Mouse (Mus musculus) forebrain, postnatal 0 days (tissue): ENCODE measurements around the gene Ppm1f. TPM values are rescaled to one million over a fixed set of nuclear protein-coding genes. Genes with fewer than 3 reads are reported as not detected.
"Not testable (repeated sequence)": the region's sequence is repeated elsewhere in the genome, so short reads cannot be mapped to it uniquely, and the experiment has no call there.

Experiments
- ATAC-seq: fragments of 200-750 bp; cut with Nextera tagmentation; 2 replicates; pipeline ENCODE4 v1.8.0; 2017; ENCODE audit warnings: mild to moderate bottlenecking, moderate library complexity
- DNase-seq: peaks from one replicate; pipeline ENCODE4 v3.0.0-alpha.2; 2015
- H3K27ac ChIP-seq: fragments of 300-500 bp; sonication (generic); 2 replicates; pipeline ENCODE4 v1.5.1; 2014; ENCODE audit warnings: low read depth, mild to moderate bottlenecking, antibody characterized with exemption, low read length, moderate library complexity, mixed read lengths
- H3K27me3 ChIP-seq: fragments of 300-500 bp; sonication (generic); 2 replicates; pipeline ENCODE4 v1.6.1; 2014; ENCODE audit warnings: mild to moderate bottlenecking, low read length, mixed read lengths; ENCODE audit not compliant: insufficient read depth
- H3K36me3 ChIP-seq: fragments of 300-500 bp; sonication (generic); 2 replicates; pipeline ENCODE4 v1.6.1; 2014; ENCODE audit warnings: mild to moderate bottlenecking, moderate library complexity; ENCODE audit not compliant: insufficient read depth
- H3K4me1 ChIP-seq: fragments of 300-500 bp; sonication (generic); 2 replicates; pipeline ENCODE4 v1.6.1; 2014; ENCODE audit warnings: antibody characterized with exemption; ENCODE audit not compliant: insufficient read depth
- H3K4me2 ChIP-seq: fragments of 300-500 bp; sonication (generic); 2 replicates; pipeline ENCODE4 v1.6.1; 2014; ENCODE audit warnings: low read depth, mild to moderate bottlenecking, moderate library complexity
- H3K4me3 ChIP-seq: fragments of 300-500 bp; sonication (generic); 2 replicates; pipeline ENCODE4 v1.5.1; 2014; ENCODE audit warnings: low read depth, low read length, mixed read lengths
- H3K9ac ChIP-seq: fragments of 300-500 bp; sonication (generic); 2 replicates; pipeline ENCODE4 v1.6.1; 2014; ENCODE audit warnings: mild to moderate bottlenecking
- H3K9me3 ChIP-seq: fragments of 300-500 bp; sonication (generic); 2 replicates; pipeline ENCODE4 v1.6.1; 2016; ENCODE audit warnings: low read length
- CTCF ChIP-seq: sonication (generic); IDR thresholded peaks from 2 replicates; pipeline ENCODE4 v1.5.1; 2016; ENCODE audit warnings: antibody characterized with exemption, control low read depth, low read depth
- WGBS: fragments of 180-500 bp; shearing (Covaris S2); extraction: QIAGEN DNeasy Blood & Tissue Kit; methylation state at CpG from one replicate; pipeline ENCODE4 v1.1.7; 2014; 5-methylcytosine and 5-hydroxymethylcytosine counted together
- polyA plus RNA-seq: library from polyadenylated mRNA; unstranded; fragments of >200 nt; fragmentation: Nextera tagmentation; extraction: Ambion mirVana; gene quantifications from 2 replicates; pipeline ENCODE4 v1.2.1, GENCODE M21; 2015
- total RNA-seq: library from RNA; depleted of rRNA; stranded (reverse); fragments of >200 nt; gene quantifications from 2 replicates; pipeline ENCODE4 v1.2.3, GENCODE M21; 2014

Gene Ppm1f
- total and polyA plus RNA-seq, 2 experiments from 2014 or later = 12.1 to 34.7 TPM

DNA sequence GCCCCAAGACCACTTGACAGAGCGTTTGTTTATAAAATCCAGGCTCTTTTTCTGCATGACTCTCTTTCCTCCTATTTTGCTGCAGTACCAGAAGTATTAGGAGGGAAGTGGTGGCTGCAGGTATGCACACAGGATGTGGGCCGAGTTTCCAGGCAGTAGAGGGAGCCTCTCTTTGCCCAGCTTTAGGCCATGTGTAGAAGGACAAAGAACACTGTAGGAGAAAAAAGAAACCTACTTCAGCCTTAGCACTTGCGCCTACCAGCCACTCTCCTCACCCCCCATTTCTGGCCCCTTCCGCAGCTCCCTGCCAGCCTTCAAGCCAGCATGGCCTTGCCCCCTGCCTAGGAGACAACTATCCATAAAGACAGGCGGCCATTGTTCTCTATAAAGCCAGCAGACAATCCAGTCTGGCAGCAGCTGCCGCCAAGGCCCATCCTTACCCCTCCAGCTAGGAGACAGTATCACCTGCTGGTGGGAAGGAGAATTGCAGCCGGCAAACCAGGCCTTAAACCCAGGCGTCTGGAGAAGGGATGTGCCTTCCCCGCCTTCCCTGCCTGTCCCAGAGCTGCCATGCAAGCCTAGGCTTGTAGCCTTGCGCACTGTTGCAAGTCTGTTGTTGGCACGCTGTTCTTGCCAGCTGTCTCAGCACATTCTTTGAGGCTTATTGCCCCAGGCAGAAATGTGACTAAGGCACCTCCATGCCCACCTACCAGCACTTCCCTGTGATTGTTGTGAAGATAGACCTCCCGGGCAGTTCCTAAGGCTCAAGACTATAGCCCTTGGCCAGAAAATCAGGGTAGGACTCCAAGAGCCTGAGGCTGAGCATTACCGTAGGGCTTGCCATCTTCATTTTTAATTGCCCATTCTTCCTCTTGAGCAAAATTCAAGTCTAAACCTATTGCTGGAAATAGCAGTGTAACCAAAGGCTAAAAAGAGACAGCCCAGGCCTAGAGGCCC, 15.7 kb downstream of the Ppm1f start:
- WGBS = 25% methylated on average over 13 of the region's 13 CpGs
- H3K9me3 ChIP-seq = no peaks in the 10 kb centered on the region
- no peak overlapping the region for H3K4me3 ChIP-seq
- peak; percentile 92 for TF ChIP-seq CTCF
- H3K27ac ChIP-seq = peak overlapping the region; percentile 74
- peak; percentile 84 for DNase-seq
- H3K27me3 ChIP-seq = no peaks in the 10 kb centered on the region
- no peaks in the 10 kb centered on the region for H3K4me1 ChIP-seq
- H3K9ac ChIP-seq = no peak overlapping the region
- no peak overlapping the region for H3K4me2 ChIP-seq
- peak; percentile 93 for ATAC-seq
- H3K36me3 ChIP-seq = peaks cover 76% of the 10 kb centered on the region

DNA sequence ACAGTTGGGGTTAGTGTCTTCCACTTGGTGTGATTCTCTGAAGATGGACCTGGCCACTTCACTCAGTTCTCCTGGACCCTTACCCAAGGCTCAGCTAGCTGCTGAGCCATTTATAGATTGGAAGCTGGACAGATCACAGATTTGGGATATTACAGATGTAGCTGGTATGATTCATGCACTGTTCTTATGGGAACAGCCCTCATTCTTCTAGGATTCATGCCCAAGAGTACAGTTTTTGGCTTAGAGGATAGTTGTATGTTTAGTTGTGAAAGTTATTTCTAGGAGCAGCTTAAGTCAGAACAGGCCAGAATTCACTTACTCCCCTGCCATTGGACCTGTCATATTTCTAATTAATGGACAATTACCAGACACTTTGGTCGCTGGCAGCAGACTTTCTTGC, 17.2 kb downstream of the Ppm1f start:
- Histone ChIP-seq H3K9ac (no peak overlapping the region), H3K4me1 (no peaks in the 10 kb centered on the region), H3K9me3 (no peaks in the 10 kb centered on the region), H3K4me2 (no peak overlapping the region), H3K27ac (no peak overlapping the region), H3K4me3 (no peak overlapping the region), H3K27me3 (no peaks in the 10 kb centered on the region), H3K36me3 (peaks cover 79% of the 10 kb centered on the region)
- ATAC-seq (no peak), DNase-seq (no peak)
- WGBS = 83% methylated on average over 1 of the region's 1 CpGs
- TF ChIP-seq CTCF = no peak

DNA sequence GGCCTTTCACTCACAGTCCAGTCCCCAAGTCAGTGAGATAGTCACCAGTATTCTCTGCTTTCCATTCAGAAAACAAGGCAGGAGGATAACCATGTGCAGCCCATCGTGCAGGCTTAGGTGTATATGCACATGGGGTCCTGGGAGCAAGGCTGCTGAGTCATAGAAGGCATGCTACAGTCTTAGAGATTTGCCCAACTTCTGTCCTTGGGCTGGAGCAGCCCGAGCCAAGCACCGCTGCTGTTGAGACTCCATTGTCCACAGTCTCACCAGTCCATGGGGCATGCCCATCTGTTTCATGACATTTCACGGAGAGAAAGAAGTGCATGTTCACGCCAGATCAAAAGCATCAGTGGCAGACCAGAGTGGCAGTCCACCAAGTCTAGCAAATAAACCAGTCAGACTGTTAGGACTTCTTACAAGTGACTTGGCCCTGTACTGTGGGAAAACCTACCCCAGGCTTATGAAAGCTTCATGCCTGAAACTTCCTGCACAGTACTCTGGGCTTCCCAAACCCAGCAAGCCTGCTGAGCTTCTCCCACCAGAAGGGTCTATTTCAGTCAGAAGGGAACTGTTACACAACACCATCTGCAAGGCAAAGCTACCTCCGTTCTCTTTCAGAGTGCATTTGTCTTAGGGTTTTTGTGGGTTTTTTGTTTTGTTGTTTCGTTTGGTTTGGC, 22.3 kb downstream of the Ppm1f start:
- peak; percentile 30 for DNase-seq
- no peak overlapping the region for H3K4me2 ChIP-seq
- no peak overlapping the region for H3K4me3 ChIP-seq
- peak; percentile 58 for ATAC-seq
- no peak for TF ChIP-seq CTCF
- H3K27ac ChIP-seq = no peak overlapping the region
- no peaks in the 10 kb centered on the region for H3K27me3 ChIP-seq
- no peaks in the 10 kb centered on the region for H3K4me1 ChIP-seq
- peaks cover 84% of the 10 kb centered on the region for H3K36me3 ChIP-seq
- no peak overlapping the region for H3K9ac ChIP-seq
- 85% methylated on average over 7 of the region's 7 CpGs for WGBS
- no peaks in the 10 kb centered on the region for H3K9me3 ChIP-seq

DNA sequence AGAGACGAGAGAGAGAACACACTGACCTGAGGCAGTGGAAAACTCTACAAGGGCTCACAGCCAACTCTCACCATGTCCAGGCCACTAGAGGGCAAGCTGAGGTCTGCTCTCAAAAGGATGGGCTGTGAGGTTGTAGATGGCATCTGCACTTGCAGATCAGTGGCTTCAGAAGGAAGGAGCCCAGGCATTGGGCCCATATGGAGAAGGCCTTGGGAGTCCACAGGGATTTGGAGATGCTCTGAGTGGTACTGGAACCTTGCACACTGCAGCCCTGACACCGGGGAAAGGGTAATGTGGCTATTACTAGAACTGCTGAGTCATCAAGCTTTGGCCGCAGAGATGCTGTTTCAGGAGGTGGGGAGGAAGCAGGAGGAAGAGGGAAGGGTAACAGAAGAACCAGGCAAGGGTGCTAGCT, 24.8 kb downstream of the Ppm1f start:
- H3K27ac ChIP-seq = no peak overlapping the region
- no peak overlapping the region for H3K4me3 ChIP-seq
- ATAC-seq (no peak), DNase-seq (no peak)
- 70% methylated on average over 3 of the region's 3 CpGs for WGBS
- peaks cover 79% of the 10 kb centered on the region for H3K36me3 ChIP-seq
- no peak overlapping the region for H3K4me2 ChIP-seq
- peak; percentile 49 for TF ChIP-seq CTCF
- H3K27me3 ChIP-seq = no peaks in the 10 kb centered on the region
- no peaks in the 10 kb centered on the region for H3K9me3 ChIP-seq
- H3K9ac ChIP-seq = no peak overlapping the region
- H3K4me1 ChIP-seq = no peaks in the 10 kb centered on the region

DNA sequence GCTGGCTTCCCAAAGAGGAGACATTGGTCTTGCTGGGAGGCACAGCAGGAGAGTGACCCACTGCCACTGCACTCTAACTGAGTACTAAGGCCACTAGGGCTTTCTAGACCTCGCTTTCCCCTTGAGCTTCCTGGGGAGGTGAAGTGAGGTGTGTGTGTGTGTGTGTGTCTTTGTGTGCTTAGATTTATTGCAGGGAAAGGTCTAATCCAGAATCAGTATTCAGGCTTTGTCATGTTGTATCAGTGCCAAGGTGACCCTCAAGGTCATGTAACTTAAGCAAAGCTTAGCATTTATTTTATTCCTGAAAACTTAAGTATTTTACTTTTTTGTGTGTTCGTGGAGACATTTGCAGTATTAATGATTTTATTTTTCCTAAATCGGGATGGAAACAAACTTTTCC, 28.2 kb downstream of the Ppm1f start:
- Histone ChIP-seq H3K4me1 (no peaks in the 10 kb centered on the region), H3K4me2 (no peak overlapping the region), H3K27me3 (no peaks in the 10 kb centered on the region), H3K9ac (no peak overlapping the region), H3K9me3 (no peaks in the 10 kb centered on the region), H3K4me3 (no peak overlapping the region), H3K36me3 (peaks cover 52% of the 10 kb centered on the region), H3K27ac (no peak overlapping the region)
- WGBS = 93% methylated on average over 3 of the region's 3 CpGs
- TF ChIP-seq CTCF = no peak
- DNase-seq (no peak), ATAC-seq (no peak)

DNA sequence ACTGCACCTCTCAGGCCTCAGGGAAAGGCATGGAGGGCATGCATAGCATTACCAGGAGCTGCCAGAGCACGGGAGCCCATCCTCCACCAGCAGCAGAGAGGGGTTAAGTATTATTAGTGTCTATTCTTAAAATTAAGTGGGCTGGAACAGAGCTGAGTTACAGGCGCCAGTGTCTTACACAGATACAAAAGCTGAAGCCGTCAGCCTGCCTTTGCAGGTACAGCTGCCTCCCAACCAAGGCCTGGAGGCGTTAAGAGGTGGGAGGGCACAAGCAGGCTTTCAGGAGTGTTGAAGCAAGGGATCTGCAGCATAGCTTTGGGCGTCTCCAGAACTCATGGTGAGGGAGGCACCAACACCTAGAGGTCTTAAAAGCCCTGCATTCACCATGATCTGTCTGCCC, 30.3 kb downstream of the Ppm1f start:
- no peak for ATAC-seq
- Histone ChIP-seq H3K27ac (no peak overlapping the region), H3K36me3 (peaks cover 35% of the 10 kb centered on the region), H3K4me1 (no peaks in the 10 kb centered on the region), H3K9me3 (no peaks in the 10 kb centered on the region), H3K4me2 (no peak overlapping the region), H3K9ac (no peak overlapping the region), H3K4me3 (no peak overlapping the region), H3K27me3 (no peaks in the 10 kb centered on the region)
- 29% methylated on average over 5 of the region's 5 CpGs for WGBS
- no peak for TF ChIP-seq CTCF
- DNase-seq = no peak

DNA sequence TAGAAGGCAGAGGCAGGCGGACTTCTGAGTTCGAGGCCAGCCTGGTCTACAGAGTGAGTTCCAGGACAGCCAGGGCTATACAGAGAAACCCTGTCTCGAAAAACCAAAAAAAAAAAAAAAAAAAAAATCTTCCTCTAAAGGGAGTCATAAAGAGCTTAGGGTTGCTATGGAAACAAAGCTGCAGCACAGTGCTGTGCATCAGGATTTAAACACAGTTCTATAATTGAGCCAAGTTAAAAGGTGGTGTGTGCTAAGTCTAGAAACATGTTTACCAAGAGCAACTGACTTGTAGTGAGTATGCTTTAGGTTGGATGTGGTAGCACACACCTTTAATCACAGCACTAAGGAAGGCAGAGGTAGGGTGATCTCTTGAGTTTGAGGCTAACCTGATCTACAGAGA, 32.6 kb downstream of the Ppm1f start:
- peaks cover 13% of the 10 kb centered on the region for H3K36me3 ChIP-seq
- H3K27me3 ChIP-seq, H3K4me1 ChIP-seq, H3K9me3 ChIP-seq, H3K4me2 ChIP-seq, H3K9ac ChIP-seq, H3K4me3 ChIP-seq: not testable (repeated sequence)
- ATAC-seq (peak; percentile 78), DNase-seq (peak; percentile 54)
- peak overlapping the region; percentile 59 for H3K27ac ChIP-seq
- 52% methylated on average over 3 of the region's 3 CpGs for WGBS
